Comparison of ENCODE assay signal across 21 mouse cellular contexts in the genomic region with DNA sequence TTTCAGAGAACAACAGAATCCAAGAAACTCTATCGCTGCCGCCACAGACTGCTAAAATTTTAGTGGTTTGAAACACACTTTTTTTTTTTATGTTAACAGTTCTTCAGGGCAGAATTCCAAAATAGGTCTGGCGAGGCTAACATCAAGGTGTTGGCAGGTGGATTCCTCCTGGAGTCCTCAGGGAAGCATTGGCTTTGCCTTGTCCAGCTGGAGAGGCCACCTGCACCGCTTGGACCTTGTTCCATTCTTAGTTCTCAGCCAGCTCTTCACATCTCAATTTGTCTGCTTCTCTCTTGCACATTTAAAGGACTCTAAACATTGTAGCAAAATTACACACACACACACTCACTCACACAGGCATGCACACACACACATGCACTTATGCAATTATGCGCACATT.
DNase-seq lines count a peak whose midpoint lies in the region; ATAC-seq lines count a peak whose summit lies in the region.
"Had no signal": no experiment of that assay in that cellular context is flagged by ENCODE, and none has a peak within 500 bp of the region (broad histone marks: within the 10 kb centered on the region; RNA-seq: fewer than 3 reads in every experiment).

No protein-coding gene starts in this region.

- 82% methylated on average over 5 of the region's 5 CpGs for WGBS in heart, embryonic 11.5 days (ENCODE audit: insufficient replicate concordance)

- H3K9ac ChIP-seq in heart, embryonic 11.5 days (ENCODE audit: low read depth, low read length), result no peak overlapping the region
- H3K9ac ChIP-seq: embryonic facial prominence, embryonic 15.5 days; heart, embryonic 13.5 days; hindbrain, embryonic 14.5 days; intestine, embryonic 15.5 days; kidney, embryonic 15.5 days had no signal

- peak; percentile 89 for DNase-seq in brain, adult 2 months (ENCODE audit: low read depth, low spot score)
- DNase-seq in cerebellum, adult 11 months, result peak; percentile 40
- DNase-seq in cerebellum, adult 8-10 months, result peak; percentile 54
- peak; percentile 63 to 77 for DNase-seq in cerebellum, postnatal 14 days
- no peak for DNase-seq in layer of hippocampus, postnatal 14 days (ENCODE audit: low spot score in 2 of 2)
- DNase-seq in natural killer cell, adult 2 months (ENCODE audit: low spot score in 2 of 2), result no peak
- DNase-seq: adrenal gland, adult 2 months; adrenal gland, postnatal 25 days; embryo, embryonic 11 days; gastrocnemius, adult 2 months; gastrocnemius, postnatal 25 days; kidney, adult 18-20 months had no signal

- H3K4me1 ChIP-seq in heart, embryonic 11.5 days (ENCODE audit: control insufficient read depth, insufficient read depth, low read length), result no peaks in the 10 kb centered on the region
- H3K4me1 ChIP-seq: embryonic facial prominence, embryonic 15.5 days; forebrain, embryonic 10.5 days; heart, embryonic 13.5 days; hindbrain, embryonic 10.5 days; intestine, embryonic 15.5 days; kidney, embryonic 15.5 days had no signal

- no peak overlapping the region for H3K27ac ChIP-seq in heart, embryonic 11.5 days (ENCODE audit: low read depth, low read length)
- H3K27ac ChIP-seq: embryonic facial prominence, embryonic 15.5 days; forebrain, embryonic 10.5 days; gastrocnemius, adult 2 months; heart, embryonic 13.5 days; hindbrain, embryonic 10.5 days; hindbrain, embryonic 14.5 days; intestine, embryonic 15.5 days; kidney, embryonic 15.5 days had no signal

- ATAC-seq in heart, embryonic 11.5 days (replicated peaks; ENCODE audit: insufficient number of reproducible peaks, low FRiP score, low TSS enrichment), result no peak
- ATAC-seq: intestine, embryonic 15.5 days had no signal

- no peaks in the 10 kb centered on the region for H3K9me3 ChIP-seq in heart, embryonic 11.5 days (replicated peaks; ENCODE audit: control insufficient read depth, low read length)
- H3K9me3 ChIP-seq: embryonic facial prominence, embryonic 15.5 days; forebrain, embryonic 10.5 days; heart, embryonic 13.5 days; hindbrain, embryonic 10.5 days; intestine, embryonic 15.5 days; kidney, embryonic 15.5 days had no signal

- H3K4me2 ChIP-seq in heart, embryonic 11.5 days, result no peak overlapping the region
- H3K4me2 ChIP-seq: embryonic facial prominence, embryonic 15.5 days; heart, embryonic 13.5 days; hindbrain, embryonic 14.5 days; intestine, embryonic 15.5 days; kidney, embryonic 15.5 days had no signal

- no peak overlapping the region for H3K4me3 ChIP-seq in heart, embryonic 11.5 days (ENCODE audit: low read depth, low read length)
- H3K4me3 ChIP-seq: embryonic facial prominence, embryonic 15.5 days; erythroblast, embryonic 14.5 days; forebrain, embryonic 10.5 days; gastrocnemius, adult 2 months; heart, embryonic 13.5 days; hindbrain, embryonic 10.5 days; intestine, embryonic 15.5 days; kidney, embryonic 15.5 days had no signal

- H3K36me3 ChIP-seq in heart, embryonic 11.5 days (ENCODE audit: control insufficient read depth, insufficient read depth, low read length), result no peaks in the 10 kb centered on the region
- H3K36me3 ChIP-seq: embryonic facial prominence, embryonic 15.5 days; forebrain, embryonic 10.5 days; heart, embryonic 13.5 days; hindbrain, embryonic 10.5 days; intestine, embryonic 15.5 days; kidney, embryonic 15.5 days had no signal

- no peaks in the 10 kb centered on the region for H3K27me3 ChIP-seq in heart, embryonic 11.5 days (ENCODE audit: control insufficient read depth, insufficient read depth, low read length)
- H3K27me3 ChIP-seq: embryonic facial prominence, embryonic 15.5 days; heart, embryonic 13.5 days; intestine, embryonic 15.5 days; kidney, embryonic 15.5 days had no signal

Comparison
In these comparisons a context has a peak if more than half of its experiments do, and no peak if none do; other contexts are left out.
1. DNase-seq: peak in brain, adult 2 months (single experiment), cerebellum, adult 11 months (single experiment), cerebellum, adult 8-10 months (single experiment) and cerebellum, postnatal 14 days (2 of 2); none in layer of hippocampus, postnatal 14 days (0 of 2) and natural killer cell, adult 2 months (0 of 2).